Mouse (Mus musculus) MEL-GATA-1-ER (cell line): ENCODE results near the gene Lamp2.
A peak's percentile ranks its signal among the peaks of the same experiment; 100 is the strongest.
"Not testable (repeated sequence)": the region's sequence is repeated elsewhere in the genome, so short reads cannot be mapped to it uniquely, and the experiment has no call there.

Experiments used
- DNase-seq: peaks from one replicate; pipeline ENCODE4 v3.0.0-alpha.2; 2012; ENCODE audit warnings: low read depth; ENCODE audit errors: extremely low read depth

The Lamp2 gene

DNA sequence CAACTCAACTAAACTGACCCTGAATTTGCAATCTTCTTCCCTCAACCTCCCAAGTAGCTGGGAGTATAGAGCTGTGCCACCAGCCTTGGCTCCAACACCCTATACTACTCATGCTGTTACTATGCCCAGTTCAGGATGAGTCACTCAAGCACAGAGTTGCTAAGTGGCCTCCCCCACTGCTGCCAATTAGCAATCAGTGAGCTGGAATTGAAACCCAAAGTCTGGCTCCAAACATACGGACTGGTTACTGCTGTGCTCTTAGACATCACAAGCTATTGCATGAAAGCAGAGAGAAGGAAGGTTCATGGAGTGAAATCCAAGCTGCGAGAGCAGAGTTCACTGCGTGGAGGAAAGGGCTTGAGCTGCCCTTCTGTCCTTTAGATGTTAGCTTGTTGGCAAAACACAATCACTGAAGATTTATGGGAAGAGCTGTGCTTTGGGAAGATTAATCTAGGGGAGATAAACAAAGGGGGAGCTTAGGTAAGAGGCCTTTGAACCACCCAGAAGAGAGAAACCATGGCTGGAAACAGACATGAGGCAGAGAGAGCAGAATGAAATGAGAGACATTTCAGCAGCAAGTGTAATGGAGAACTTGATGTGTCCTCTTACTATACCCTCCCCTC, 27.3 kb downstream of the Lamp2 start:
- DNase-seq, result no peak

DNA sequence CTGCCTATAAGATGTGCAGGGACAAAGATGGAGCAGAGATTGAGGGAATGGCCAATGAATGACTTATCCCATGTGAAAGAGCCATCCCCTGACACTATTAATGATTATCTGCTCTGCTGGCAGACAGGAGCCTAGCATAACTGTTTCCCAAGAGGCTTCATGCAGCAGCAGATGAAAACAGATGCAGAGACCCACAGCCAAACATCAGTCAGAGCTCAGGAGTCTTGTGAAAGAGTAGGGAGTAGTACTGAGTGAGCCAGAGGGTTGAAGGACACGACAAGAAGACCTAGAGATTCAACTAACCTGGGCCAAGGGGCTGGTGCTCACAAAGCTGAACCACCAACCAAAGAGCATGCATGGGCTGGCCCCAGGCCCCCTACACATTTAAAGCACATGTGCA, 30.2 kb downstream of the Lamp2 start:
- no peak for DNase-seq

DNA sequence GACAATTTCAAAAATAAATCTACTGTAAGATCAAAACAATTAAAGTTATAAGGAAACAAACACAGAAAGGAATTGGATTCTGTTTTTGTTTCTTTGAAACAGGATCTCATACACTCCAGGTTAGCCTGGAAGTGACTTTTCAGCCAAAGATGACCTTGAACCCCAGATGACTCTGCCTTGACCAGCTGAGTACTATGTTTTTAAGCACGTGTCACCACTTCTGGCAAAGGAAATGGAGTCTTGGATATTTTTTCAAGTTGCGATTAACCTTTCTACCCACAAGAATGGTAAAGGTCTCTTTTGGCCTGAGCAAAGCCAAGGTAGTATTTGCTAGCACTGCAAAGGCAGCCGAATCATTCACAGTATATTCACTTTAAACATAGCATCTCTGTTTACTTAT, 33.2 kb downstream of the Lamp2 start:
- no peak for DNase-seq

DNA sequence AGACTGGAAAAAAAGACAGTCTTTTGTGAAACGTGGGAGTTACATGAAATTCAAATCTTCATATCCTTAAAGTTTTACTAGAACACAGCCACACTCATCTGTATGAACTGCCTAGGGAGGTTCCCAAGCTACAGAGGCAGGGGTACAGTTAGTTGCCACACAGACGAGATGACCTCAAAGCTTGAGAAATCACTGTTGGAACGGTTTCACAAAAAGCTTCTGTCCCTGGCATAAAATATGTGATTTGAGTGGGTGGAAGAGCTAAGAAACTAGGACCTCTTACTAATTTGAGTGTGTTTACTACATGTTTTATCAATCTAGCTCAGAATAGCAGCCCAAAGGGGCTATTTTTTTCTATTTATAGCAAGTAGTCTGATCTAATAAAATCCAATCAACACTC, 33.9 kb downstream of the Lamp2 start:
- no peak for DNase-seq

DNA sequence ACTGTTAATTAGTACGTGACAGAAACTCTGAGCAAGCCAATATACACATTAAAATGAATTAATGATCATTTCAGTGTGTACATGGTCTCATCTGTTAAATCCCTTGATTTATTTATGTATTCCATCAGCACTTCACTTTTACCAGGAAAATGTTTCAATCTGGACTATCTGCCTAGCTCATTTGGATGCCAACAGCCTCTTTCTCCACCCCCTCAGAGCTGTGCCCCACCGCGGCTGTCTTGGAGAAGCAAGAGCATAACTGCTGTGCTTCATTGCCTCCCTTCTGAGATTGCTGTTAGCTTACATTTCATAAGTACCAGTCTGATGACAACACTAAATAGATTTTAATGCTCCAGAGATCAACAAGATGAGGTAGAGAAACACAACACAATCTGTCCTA, 52.4 kb downstream of the Lamp2 start:
- DNase-seq, result no peak

DNA sequence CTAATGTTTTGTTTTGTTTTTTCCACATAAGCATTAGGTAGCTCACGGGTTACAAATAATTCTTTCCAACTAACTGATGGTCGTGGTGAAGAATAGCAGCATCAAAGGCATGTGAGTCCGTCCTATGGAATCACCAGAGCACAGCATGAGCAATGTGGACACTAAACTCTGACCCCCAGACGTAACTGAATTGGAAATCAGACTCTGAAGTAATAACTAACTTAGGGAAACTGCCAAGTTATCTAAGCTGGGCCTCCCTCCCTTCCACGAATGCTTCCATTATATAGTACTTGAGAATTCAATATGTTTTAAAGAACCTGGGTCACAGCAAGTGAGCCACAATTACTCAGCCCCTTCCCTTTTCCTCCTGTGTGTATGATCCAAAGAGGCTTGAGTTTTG, 53.3 kb downstream of the Lamp2 start:
- DNase-seq, result no peak

DNA sequence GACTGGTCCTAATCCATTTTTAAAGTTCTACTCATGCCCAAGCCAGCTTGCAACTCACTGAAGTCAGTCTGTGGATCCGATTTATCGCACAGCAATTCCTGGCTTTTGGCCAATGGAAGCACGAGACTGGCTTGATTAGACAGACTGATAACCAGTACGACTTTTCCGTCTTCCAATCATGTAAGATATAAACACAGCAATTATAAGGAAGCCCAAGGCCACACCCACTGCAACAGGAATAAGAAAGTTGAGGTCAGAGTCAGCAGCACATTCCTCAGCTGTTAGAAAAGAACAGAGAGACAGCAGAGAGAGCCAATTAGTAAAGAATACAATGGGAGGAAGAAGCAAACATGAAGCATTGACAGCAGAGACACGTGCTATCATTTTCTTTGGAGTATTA, 54.2 kb downstream of the Lamp2 start:
- no peak for DNase-seq

DNA sequence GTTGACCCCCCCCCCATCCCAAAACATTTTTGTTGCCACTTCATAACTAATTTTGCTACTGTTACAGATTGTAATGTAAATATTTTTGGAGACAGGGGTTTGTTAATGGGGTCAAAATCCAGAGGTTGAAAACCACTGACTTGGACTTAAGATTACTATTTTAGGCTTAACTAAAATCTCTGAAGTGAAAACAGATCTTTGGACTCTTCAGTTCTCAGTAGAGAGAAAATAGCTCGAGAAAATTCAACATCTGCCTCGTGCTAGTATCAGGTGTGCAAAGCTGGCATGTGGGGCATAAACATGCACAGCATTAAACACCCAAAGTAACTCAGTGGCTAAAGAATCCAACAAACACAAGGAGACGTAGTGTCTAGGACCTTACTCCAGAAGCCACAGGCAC, 55.6 kb downstream of the Lamp2 start:
- DNase-seq, result no peak

DNA sequence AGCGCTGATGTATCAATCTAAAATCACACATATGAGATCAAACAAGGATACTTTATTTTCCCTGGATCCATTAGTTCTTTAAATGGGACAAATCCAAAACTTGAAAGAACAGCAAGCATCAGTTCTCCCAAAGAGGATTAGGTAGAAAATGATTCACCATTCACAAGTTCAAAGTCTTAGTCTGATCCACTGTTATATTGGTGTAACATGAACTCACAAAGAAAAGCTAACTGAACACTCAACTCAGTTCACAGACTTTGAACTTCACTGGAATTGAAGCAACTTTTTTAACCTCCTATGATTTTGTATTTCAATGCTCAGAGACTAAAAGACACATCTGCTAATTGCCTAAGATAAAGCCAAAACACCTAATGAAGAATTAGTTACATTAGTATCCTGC, 56.6 kb downstream of the Lamp2 start:
- no peak for DNase-seq

DNA sequence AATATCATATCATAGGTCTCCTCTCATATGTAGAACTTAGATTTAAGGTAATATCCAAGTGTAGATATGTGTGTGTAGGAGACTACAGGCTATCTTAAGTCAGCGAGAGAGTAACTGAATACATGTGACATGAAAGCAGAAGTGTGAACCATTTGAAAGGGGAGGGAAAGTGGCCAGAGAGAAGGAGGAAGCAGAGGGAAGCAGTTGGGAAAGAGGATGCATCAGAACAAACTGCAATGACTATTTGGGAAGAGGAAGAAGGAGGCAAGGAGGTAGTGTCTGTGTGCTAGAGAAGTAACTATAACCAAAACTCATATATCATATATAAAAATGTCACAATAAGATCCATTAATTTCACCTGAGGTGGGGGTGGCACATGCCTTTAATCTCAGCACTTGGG, 83.1 kb downstream of the Lamp2 start:
- DNase-seq, result not testable (repeated sequence)

DNA sequence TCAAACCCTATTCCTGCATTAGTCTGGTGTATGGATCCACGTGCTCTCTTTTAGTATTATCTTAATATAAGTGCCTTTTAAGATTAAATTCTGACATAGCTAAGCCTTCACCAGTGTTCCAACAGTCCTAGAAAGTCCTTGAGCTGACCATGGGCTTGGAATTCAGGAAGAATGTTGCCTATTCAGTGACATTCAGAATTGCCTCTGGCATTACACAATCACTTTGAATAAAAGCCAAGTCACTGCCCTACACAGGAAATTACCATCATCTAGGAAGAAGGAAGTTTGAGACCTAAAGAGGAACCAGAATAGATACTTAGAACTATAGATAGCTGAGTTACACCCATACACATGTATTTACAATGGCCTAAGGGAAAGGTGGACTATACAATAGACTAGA, 91.6 kb downstream of the Lamp2 start:
- DNase-seq, result peak; percentile 8

DNA sequence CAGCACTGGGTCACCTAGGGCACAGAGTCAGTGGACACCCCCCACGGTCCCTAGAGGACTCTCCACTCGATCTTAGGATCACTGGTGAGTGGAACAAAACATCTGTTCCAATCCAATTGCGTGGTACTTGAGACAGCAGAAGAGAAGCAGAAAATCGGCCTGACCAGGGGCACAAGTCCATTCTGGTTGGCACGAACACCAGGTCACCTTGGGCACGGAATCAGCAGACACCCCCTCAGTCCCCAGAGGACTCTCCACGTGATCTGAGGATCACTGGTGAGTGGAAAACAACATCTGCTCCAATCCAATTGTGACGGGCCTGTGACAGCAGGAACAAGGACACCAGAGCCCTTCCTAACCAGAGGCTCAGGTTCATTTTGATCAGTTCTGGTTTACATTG, 94.2 kb downstream of the Lamp2 start:
- no peak for DNase-seq
